Mouse (Mus musculus) spleen, adult 2 months (tissue): ENCODE measurements at regions not wholly inside any gene's neighbourhood (a gene's known extent, or its start where the extent isn't known, plus 50 kb on each side); places are given as distances from the start of the nearest gene placed in this dataset.

ENCODE experiments used
- DNase-seq, 2 experiments: peaks; one replicate each; pipeline versions ENCODE4 v3.0.0 to v3.0.0-alpha.2; 2012 to 2021; ENCODE audit warnings: low spot score in 2 of 2, low read depth in 1 of 2
- H3K27ac ChIP-seq: fragments of 200-500 bp; 2 replicates; pipeline ENCODE4 v1.5.1; 2012; ENCODE audit warnings: low read length, inconsistent platforms; ENCODE audit not compliant: insufficient read depth
- H3K27me3 ChIP-seq: fragments of 200-500 bp; 2 replicates; pipeline ENCODE4 v1.6.1; 2012; ENCODE audit warnings: mild to moderate bottlenecking, moderate library complexity, low read length, inconsistent platforms; ENCODE audit not compliant: control insufficient read depth, insufficient read depth
- H3K36me3 ChIP-seq: fragments of 200-500 bp; 2 replicates; pipeline ENCODE4 v1.6.1; 2012; ENCODE audit warnings: mild to moderate bottlenecking, low read length, inconsistent platforms; ENCODE audit not compliant: control insufficient read depth, insufficient read depth
- H3K4me1 ChIP-seq: fragments of 200-500 bp; 2 replicates; pipeline ENCODE4 v1.6.1; 2011; ENCODE audit warnings: inconsistent platforms; ENCODE audit not compliant: control insufficient read depth, insufficient read depth, insufficient read length
- H3K4me3 ChIP-seq: fragments of 200-500 bp; 2 replicates; pipeline ENCODE4 v1.5.1; 2011; ENCODE audit warnings: mild to moderate bottlenecking, inconsistent platforms; ENCODE audit not compliant: insufficient read depth, insufficient read length; ENCODE audit errors: extremely low read depth
- CTCF ChIP-seq: fragments of 200-500 bp; IDR thresholded peaks from 2 replicates; pipeline ENCODE4 v1.5.1; 2011; ENCODE audit warnings: mild to moderate bottlenecking, inconsistent platforms; ENCODE audit not compliant: insufficient read depth, insufficient read length, insufficient replicate concordance; ENCODE audit errors: extremely low read depth
- POLR2A ChIP-seq: fragments of 200-500 bp; IDR thresholded peaks from 2 replicates; pipeline ENCODE4 v1.6.1; 2011; ENCODE audit warnings: low read depth, low read length, inconsistent platforms
- WGBS: fragments of 180-500 bp; shearing (Covaris S2); methylation state at CpG from one replicate; pipeline ENCODE4 v1.1.7; 2018; 5-methylcytosine and 5-hydroxymethylcytosine counted together

DNA sequence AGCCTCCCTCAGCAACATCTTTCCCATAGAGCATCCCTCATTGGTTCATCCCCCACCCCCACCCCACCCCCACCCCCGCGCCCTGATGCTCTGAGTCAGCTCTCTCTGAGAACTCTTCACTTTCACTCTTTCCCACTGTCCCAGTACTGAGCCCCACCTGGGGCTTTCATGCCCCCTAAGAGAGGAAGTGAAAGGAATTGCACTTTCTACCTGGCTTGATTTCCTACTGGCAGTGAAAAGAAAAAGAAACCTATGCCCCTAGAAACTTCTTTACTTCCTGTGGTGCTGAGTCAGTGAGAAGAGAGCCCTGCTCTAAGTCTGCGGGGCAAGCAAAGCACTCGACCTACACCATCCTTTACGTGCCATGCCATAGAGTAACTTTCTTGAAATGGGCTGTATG, 616.1 kb upstream of the A1bg start:
- peak; percentile 19 to 26 for DNase-seq
- no peak overlapping the region for H3K4me3 ChIP-seq
- peak overlapping the region; percentile 57; the same call in 1 of the 2 replicates for H3K27ac ChIP-seq
- peaks cover 13% of the 10 kb centered on the region; the same call in 1 of the 2 replicates for H3K4me1 ChIP-seq
- WGBS: 44% methylated on average over 5 of the region's 5 CpGs
- H3K36me3 ChIP-seq: no peaks in the 10 kb centered on the region
- TF ChIP-seq CTCF (no peak), POLR2A (no peak)
- no peaks in the 10 kb centered on the region for H3K27me3 ChIP-seq

GRCm38 (mm10) chr15:61538169-61538755, 615.5 kb upstream of the A1bg start:
- no peak for DNase-seq
- TF ChIP-seq CTCF (no peak), POLR2A (no peak)
- Histone ChIP-seq H3K36me3 (no peaks in the 10 kb centered on the region), H3K27me3 (no peaks in the 10 kb centered on the region), H3K4me1 (peaks cover 13% of the 10 kb centered on the region; the same call in 1 of the 2 replicates), H3K27ac (peak overlapping the region; percentile 23; the same call in 1 of the 2 replicates), H3K4me3 (no peak overlapping the region)
- WGBS: 86% methylated on average over 4 of the region's 4 CpGs

- no peak overlapping the region for H3K27ac ChIP-seq
- no peak for DNase-seq
- H3K27me3 ChIP-seq: no peaks in the 10 kb centered on the region
- TF ChIP-seq POLR2A: no peak
- TF ChIP-seq CTCF: no peak
- no peak overlapping the region for H3K4me3 ChIP-seq
- H3K36me3 ChIP-seq: no peaks in the 10 kb centered on the region
- 92% methylated on average over 2 of the region's 2 CpGs for WGBS
- H3K4me1 ChIP-seq: peaks cover 9% of the 10 kb centered on the region; the same call in 1 of the 2 replicates
Observed at GRCm38 (mm10) chr15:61536332-61536716, 613.5 kb upstream of the A1bg start.

- Histone ChIP-seq H3K27ac (no peak overlapping the region), H3K27me3 (no peaks in the 10 kb centered on the region), H3K36me3 (no peaks in the 10 kb centered on the region), H3K4me3 (no peak overlapping the region), H3K4me1 (peaks cover 9% of the 10 kb centered on the region; the same call in 1 of the 2 replicates)
- 74% methylated on average over 6 of the region's 6 CpGs for WGBS
- DNase-seq: no peak
- TF ChIP-seq CTCF (no peak), POLR2A (no peak)
Observed at GRCm38 (mm10) chr15:61535644-61536331, 613.0 kb upstream of the A1bg start.

DNA sequence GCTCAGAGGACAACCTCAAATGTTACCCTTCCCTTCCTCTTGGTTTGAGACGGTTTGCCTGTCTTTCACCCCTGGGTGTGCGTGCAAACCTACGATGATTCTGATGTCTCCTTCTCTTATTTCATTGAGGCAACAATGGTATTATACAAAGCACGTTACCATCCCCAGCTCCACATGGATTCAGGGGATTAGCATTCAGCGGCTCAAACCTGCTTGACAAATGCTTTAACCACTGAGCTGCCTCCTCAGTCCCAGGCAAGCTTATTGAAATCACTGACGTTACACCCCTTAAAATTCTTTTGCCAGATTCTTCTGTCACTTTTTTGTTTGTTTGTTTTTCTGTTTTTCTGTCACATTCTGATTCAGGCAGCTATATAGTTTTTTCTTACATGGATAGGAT, 612.4 kb upstream of the A1bg start:
- no peaks in the 10 kb centered on the region for H3K27me3 ChIP-seq
- no peak overlapping the region for H3K27ac ChIP-seq
- peaks cover 6% of the 10 kb centered on the region; the same call in 1 of the 2 replicates for H3K4me1 ChIP-seq
- WGBS: 89% methylated on average over 6 of the region's 6 CpGs
- DNase-seq: no peak
- H3K4me3 ChIP-seq: no peak overlapping the region
- H3K36me3 ChIP-seq: no peaks in the 10 kb centered on the region
- TF ChIP-seq POLR2A (no peak), CTCF (no peak)

DNA sequence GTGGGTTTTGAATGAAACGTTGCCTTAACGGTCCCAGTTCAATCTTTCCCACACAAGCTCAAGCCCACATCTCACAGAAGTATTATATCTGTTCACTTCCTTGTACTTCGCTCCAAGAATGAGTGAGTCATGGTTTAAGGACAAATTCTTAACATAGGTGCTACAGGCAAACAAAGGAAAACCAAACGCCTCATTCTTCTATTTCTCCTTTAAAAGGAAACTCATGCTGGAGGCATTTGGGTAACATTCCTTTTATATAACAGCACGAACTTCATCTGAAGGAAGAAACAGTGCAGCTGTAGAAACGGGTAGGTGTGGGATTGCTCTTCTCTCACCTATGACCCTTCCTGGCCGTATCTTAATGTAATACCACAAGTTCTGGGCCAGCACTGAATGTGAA, 610.0 kb upstream of the A1bg start:
- no peak for DNase-seq
- TF ChIP-seq POLR2A (no peak), CTCF (no peak)
- no peaks in the 10 kb centered on the region for H3K36me3 ChIP-seq
- H3K4me3 ChIP-seq: no peak overlapping the region
- 0 out of 2 replicates have a peak, but pooled peaks cover 2% of the 10 kb centered on the region for H3K4me1 ChIP-seq
- H3K27ac ChIP-seq: no peak overlapping the region
- 88% methylated on average over 7 of the region's 7 CpGs for WGBS
- no peaks in the 10 kb centered on the region for H3K27me3 ChIP-seq

DNA sequence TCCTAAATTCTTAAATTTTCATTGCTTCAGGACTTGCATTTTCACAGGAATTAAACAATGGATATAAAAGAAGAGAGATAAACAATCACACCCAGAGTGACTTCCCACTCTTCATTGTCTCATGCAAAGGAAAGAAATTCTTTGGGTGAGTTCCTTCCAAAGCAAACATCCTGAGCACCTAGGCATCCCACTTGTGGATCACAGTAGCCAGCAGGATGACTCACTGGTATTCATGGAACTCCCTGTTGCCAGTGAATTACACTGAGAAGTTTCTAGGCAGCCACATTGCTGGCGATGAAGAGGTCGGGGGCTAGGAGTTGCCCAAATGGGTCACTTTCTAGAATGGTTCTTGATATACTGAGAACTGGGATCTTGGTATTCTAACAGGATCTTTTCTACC, 609.2 kb upstream of the A1bg start:
- Histone ChIP-seq H3K4me3 (no peak overlapping the region), H3K4me1 (0 out of 2 replicates have a peak, but pooled peaks cover 2% of the 10 kb centered on the region), H3K27me3 (no peaks in the 10 kb centered on the region), H3K27ac (no peak overlapping the region), H3K36me3 (no peaks in the 10 kb centered on the region)
- no peak for DNase-seq
- 93% methylated on average over 2 of the region's 2 CpGs for WGBS
- TF ChIP-seq POLR2A (no peak), CTCF (no peak)
